Mouse (Mus musculus) liver (tissue): ENCODE measurements around the gene Ero1lb.

Experiments
- DNase-seq: peaks from one replicate; pipeline ENCODE4 v3.0.0-alpha.2; 2020; ENCODE audit warnings: mixed read lengths

Ero1lb gene

GRCm38 (mm10) chr13:12565621-12566390, at the start of gene Ero1lb:
Ero1lb (plus strand) TSS chr13:12565874.
- DNase-seq: peak; percentile 94

DNA sequence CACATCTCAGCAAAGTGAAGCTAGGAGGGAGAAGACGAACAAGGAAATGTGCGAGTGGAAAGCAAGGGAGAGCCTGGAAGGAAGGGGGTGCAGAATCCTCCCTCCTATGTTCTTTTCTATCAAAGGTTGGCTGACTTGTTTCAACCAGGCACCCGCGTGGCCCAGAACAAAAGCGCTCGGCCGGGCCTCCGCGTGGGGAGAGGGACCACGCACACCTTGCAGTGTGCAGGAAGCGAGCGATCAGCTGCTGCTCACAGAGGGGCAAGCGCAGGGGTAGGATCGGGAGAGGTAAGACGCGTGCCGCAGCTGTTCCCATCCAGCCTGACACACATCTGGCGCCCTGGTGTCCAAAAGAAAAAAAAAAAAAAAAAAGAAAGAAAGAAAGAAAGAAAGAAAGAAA, 46.3 kb upstream of the Ero1lb start:
- no peak for DNase-seq

GRCm38 (mm10) chr13:12519955-12520584, 45.6 kb upstream of the Ero1lb start, which contains the start of gene Edaradd:
Edaradd (minus strand) TSS chr13:12520438.
- DNase-seq: peak; percentile 53

DNA sequence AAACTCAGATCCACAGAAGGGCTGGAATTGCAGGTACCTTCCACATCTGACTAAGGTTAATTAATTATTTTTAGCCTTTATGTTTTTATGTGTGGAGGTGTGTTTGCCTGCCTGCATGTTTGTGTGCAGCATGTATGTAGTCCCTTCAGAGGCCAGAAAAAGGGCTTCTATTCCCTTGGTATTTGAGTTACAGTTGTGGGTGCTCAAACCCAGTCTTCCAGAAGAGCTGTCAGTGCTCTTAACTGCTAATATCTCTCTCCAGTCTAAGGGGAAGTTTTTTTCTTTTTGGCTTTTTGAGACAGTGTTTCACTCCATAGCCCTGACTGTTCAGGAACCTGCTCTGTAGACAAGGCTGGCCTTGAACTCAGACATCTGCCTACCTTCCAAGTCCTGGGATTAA, 43.3 kb upstream of the Ero1lb start:
- no peak for DNase-seq

GRCm38 (mm10) chr13:12525678-12526077, 40.0 kb upstream of the Ero1lb start:
- no peak for DNase-seq

GRCm38 (mm10) chr13:12534628-12535027, 31.0 kb upstream of the Ero1lb start:
- no peak for DNase-seq

DNA sequence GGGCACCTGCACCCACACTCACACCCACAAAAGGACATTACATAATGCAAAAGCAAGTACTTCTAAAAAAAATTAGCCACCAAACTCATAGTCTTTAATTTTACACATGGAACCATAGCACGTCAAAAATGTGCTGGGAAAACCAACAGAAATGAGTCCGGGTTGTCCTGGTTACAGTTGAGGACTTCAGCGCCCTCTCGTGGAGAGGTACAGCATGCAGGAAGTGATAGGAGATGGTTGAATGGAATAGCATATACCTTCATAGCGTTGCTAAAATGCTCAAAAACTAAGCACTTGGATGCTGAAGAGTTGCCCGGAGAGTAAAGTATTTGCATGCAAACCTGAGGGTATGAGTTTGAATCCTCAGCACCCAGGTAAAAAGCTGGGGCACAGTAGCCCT, 27.7 kb upstream of the Ero1lb start:
- DNase-seq: peak; percentile 36

GRCm38 (mm10) chr13:12539716-12540115, 26.0 kb upstream of the Ero1lb start:
- DNase-seq: no peak

DNA sequence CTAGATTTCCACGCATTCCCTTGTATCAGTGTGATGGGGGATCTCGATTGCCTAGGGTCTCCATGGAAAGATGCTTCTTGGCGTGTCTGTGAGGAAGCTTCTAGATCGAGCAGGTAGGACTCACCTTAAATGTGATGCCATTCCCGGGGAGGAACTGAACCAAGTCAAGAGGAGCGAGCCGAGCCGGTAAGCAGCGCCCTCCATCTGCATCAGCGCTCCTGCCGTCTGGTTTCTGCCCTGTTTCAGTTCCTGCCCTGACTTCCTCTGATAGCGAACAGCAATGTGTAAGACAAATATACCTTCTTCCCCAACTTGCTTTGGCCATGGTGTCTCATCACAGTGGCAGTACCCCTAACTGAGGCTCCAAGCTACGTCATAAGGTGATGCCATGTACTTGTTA, 25.6 kb upstream of the Ero1lb start:
- no peak for DNase-seq

DNA sequence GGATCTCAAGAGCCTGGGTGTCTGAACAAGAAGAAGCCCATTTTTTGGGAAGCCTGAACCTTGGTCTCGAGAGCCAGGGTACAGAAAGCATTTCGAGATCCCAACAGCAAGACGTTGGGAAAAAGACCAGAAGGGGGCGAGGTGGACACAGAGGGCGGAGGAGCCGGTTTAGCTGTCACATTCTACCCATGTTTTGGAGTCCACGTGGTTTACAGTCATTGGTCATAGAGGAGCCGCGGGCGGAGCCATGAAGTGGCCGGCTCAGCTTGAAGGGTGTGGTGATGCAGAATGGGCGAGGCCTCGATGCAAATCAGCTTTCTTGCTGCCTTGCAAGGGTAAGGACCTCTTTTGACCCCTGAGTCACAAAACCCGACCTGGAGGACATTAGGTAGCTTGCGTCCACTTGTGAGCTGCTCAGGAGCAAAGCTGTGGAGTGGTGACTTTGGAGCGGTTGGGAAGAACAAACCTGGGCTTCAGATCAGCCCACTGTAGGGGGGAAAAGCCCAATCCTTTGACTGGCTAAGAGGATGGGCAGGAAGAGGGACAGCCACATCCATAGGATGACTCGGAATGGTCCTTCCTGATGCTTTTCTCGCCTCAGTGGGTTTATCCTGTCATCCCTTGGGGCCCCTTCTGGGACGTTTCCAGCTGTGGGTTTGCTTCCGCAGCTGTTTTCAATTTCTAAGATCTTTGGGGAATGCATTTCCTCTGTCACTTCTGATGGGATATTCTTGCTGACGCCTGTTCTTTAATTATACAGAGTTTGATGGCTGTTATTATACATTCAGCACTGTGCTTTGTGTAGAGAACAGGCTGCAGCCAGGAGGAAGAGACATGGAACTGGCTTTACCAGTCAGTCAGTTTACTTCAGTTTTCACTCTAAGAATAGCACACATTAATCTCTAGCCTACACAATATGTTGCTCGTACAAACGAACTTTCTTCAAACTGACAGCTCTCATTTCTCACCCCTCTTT, 23.4 kb upstream of the Ero1lb start:
- peak; percentile 56 for DNase-seq

GRCm38 (mm10) chr13:12543246-12543645, 22.4 kb upstream of the Ero1lb start:
- DNase-seq: no peak

DNA sequence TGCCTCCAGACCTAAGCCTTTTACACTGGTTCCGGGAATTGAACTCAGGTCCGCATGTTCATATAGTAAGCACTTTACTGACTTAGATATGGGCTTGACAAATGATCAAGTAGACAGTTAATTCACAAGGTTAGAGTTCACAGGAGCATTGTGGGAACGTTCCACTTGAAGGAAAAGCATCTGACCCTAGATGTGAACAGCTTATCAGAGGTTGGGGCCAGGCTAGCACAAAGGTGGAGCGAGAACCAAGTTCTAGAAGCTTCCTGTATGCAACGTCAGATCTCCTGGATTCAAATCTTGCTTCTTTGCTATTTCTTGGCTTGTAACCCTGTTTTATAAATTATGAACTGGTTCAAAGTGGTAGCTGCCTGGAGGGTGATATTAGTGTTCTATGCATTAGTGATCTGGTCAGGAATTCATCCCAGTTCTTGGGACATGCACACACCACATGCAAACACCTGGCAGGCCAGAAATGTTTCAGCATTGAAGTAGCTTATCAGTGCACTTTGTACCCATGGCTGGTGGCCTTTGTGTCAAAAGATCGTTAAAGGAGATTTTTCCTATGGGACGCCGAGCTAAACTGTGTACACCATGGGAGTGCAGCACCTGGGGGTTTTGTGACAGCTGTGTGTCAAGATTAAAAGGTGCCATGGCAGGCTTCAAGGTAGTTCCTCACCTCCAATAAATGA, 21.6 kb upstream of the Ero1lb start:
- no peak for DNase-seq

GRCm38 (mm10) chr13:12554211-12554610, 11.5 kb upstream of the Ero1lb start:
- DNase-seq: no peak

DNA sequence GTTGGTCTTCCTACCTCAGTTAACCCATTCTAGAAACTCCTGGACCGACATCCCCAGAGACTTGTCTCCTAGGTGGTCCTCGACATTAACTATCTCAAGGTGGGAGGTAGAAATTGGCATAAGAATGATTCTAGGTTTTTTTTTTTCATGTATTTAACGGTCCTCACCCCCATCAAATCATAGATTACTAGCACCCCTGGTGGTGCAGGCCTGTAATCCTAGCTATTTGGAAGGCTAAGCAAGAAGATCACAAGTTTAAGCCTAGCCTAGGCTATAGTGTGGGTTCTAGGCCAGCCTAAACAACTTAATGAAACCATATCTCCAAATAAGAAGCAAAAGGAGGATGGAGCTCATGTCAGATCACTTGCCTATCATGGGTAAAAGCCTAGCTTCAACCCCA, 6.6 kb upstream of the Ero1lb start:
- DNase-seq: no peak

GRCm38 (mm10) chr13:12559462-12560120, 6.1 kb upstream of the Ero1lb start:
- no peak for DNase-seq

DNA sequence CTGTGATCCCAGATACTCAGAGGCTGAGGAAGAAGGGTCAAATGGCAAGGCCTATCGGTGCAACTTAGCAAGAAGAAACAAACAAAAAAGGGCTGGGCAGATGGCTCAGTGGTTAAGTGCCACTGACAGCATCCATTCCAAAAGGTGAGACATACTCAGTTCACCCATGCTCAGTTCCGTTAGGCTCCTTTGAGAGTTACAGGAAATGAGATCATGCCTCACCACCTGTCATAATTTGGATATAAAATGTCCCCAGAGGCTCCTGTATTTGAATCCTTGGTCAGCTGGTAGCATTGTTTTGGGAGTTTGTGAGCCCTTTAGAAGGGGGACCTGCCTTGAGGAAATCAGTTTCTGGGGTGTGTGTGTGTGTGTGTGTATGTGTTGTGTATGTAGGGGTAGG, 3.9 kb upstream of the Ero1lb start:
- no peak for DNase-seq

- DNase-seq: no peak
These were observed 3.4 kb upstream of the Ero1lb start for GRCm38 (mm10) chr13:12562256-12562655.

GRCm38 (mm10) chr13:12567936-12568335, 2.3 kb downstream of the Ero1lb start:
- DNase-seq: no peak

DNA sequence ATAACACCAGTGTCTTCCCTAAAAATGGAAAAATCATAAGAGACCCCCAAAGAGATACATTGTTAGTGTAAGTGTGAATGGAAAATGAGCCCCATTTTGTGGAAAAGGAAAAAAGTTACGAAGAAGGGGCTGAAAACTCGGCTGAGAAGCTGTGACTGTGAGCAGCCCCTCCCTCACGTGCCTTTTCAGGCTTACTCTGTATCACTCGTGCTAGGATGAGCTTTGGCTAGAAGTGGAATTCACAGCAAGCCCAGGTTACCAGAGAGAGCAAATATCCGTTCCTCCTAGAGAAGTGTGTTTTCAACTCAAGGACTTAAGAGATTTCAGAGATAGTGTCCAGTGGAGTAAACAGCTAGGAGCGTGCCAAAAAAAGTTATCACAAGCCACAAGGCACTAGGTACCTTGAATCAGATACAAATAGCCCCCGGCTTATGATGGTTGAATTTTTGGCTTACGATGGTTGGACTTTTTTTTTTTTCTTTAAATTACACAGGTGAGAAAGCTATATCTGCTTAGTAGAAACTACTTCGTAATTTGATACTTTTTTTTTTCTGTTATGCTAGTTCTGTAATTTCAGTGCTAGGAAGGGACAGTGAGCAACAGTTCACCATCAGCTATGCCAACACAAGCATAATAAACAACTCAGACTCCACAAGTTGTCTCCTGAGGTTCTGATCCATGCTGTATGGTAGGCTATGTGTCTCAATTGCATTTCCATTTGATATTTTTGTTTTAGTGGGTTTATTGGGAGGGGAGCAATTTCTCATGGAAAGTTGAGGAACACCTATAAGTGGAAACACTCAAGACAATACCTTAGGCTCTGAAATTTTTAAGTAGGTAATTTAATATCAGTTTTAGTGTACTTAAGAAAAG, 3.2 kb downstream of the Ero1lb start:
- DNase-seq: no peak

DNA sequence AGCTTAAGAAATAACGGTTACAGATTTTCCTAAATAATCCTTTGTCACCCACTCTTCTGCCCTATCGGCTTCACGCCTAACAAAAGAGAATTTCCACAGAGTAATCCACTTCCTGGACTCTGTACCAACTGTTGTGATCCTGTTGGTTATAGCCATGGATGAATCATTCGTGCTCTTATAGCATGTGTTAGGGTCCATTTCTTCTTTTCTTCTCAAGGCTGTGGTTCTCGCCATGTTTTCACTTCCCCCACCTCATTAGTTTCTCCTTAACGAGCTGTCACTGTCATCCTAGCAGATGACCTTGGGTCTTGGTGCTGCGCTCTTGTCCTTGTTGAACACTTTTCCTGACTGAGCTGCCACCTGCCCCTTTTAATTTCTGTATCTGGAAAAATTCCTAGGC, 4.1 kb downstream of the Ero1lb start:
- DNase-seq: no peak

DNA sequence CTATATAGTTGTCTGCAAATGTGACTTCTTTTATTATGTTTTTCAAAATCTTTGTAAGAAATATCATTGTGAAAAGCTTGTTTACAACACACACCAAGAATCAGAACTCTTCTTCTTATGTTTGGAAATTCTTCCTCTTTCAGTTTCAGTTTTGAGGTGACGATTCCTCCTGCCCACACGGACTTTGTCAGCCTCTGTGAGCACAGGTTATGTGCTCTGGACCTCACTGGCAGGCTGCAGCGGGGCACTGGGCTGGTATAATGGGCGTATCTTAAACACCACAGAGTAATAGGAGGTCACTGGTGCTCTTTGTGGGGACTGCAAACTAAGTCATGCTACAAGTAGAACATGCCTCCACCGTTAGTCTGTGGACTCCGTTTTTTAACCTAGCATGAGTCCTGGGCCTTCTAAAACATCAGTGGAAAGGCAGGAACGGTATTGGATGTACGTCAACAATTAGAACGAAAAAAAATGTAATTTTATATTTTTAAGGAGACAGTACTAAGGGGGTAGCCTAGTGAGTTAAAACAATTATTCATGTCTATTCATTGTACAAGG, 9.4 kb downstream of the Ero1lb start:
- DNase-seq: no peak
